13 mouse cellular contexts compared by ENCODE assay signal in genomic region chr9:13306471-13306870, GRCm38 (mm10).
"Had no signal": no experiment of that assay in that cellular context is flagged by ENCODE, and none has a peak within 500 bp of the region (broad histone marks: within the 10 kb centered on the region; RNA-seq: fewer than 3 reads in every experiment).

No protein-coding gene starts in this region.

- H3K27me3 ChIP-seq: limb, embryonic 12.5 days; midbrain, embryonic 13.5 days; neural tube, embryonic 15.5 days had no signal

- H3K27ac ChIP-seq: kidney, postnatal 0 days; limb, embryonic 12.5 days; liver, embryonic 14.5 days had no signal

- DNase-seq: kidney, adult 9 months; kidney, postnatal 36 days; layer of hippocampus, postnatal 36 days; lung, adult 18-20 months; right cerebral cortex, adult 18-20 months; right cerebral cortex, postnatal 25 days; thymus, postnatal 4 days had no signal

- H3K36me3 ChIP-seq: limb, embryonic 12.5 days; midbrain, embryonic 13.5 days; neural tube, embryonic 15.5 days had no signal

- H3K9me3 ChIP-seq: limb, embryonic 12.5 days; midbrain, embryonic 13.5 days; neural tube, embryonic 15.5 days had no signal

- ATAC-seq: midbrain, embryonic 13.5 days had no signal

- H3K4me2 ChIP-seq: limb, embryonic 12.5 days; midbrain, embryonic 13.5 days; neural tube, embryonic 15.5 days had no signal

- H3K9ac ChIP-seq: limb, embryonic 12.5 days; liver, embryonic 14.5 days; midbrain, embryonic 13.5 days; neural tube, embryonic 15.5 days had no signal

- H3K4me3 ChIP-seq: limb, embryonic 12.5 days; midbrain, embryonic 13.5 days; myocyte; neural tube, embryonic 15.5 days had no signal
